Mouse (Mus musculus): Measurements from ENCODE around the gene Tmem232. TPM values are rescaled to one million over a fixed set of nuclear protein-coding genes. Genes with fewer than 3 reads are reported as not detected.
"Not testable (repeated sequence)": the region's sequence is repeated elsewhere in the genome, so short reads cannot be mapped to it uniquely, and the experiment has no call there.

The Tmem232 gene
- polyA plus RNA-seq, 1 experiment from 2014 or later: not detected

- Histone ChIP-seq H3K4me2 (peak overlapping the region; percentile 25; the same call in 1 of the 2 replicates), H3K9ac (no peak overlapping the region), H3K27me3 (ENCODE audit: insufficient read depth, low read length) (no peaks in the 10 kb centered on the region), H3K9me3 (ENCODE audit: low read depth, low read length) (no peaks in the 10 kb centered on the region), H3K4me3 (ENCODE audit: low read depth, low read length) (no peak overlapping the region), H3K4me1 (ENCODE audit: insufficient read depth) (no peaks in the 10 kb centered on the region), H3K36me3 (ENCODE audit: insufficient read depth) (no peaks in the 10 kb centered on the region), H3K27ac (ENCODE audit: low read depth) (no peak overlapping the region)
- DNase-seq: peak; percentile 86
- WGBS: 37% methylated on average over 9 of the region's 9 CpGs
- ATAC-seq (ENCODE audit: insufficient read depth): peak; percentile 42; the same call in 1 of the 2 replicates
- TF ChIP-seq CTCF (IDR thresholded peaks at IDR 0.05; ENCODE audit: low read depth): peak; percentile 68
These were observed 17.6 kb upstream of the Tmem232 start for GRCm38 (mm10) chr17:65558217-65558616.

- Histone ChIP-seq H3K9me3 (ENCODE audit: low read depth, low read length) (no peaks in the 10 kb centered on the region), H3K27me3 (ENCODE audit: insufficient read depth, low read length) (no peaks in the 10 kb centered on the region), H3K4me3 (ENCODE audit: low read depth, low read length) (no peak overlapping the region), H3K36me3 (ENCODE audit: insufficient read depth) (no peaks in the 10 kb centered on the region), H3K27ac (ENCODE audit: low read depth) (no peak overlapping the region), H3K4me2 (no peak overlapping the region), H3K9ac (no peak overlapping the region), H3K4me1 (ENCODE audit: insufficient read depth) (no peaks in the 10 kb centered on the region)
- 57% methylated on average over 6 of the region's 6 CpGs for WGBS
- no peak for ATAC-seq (ENCODE audit: insufficient read depth)
- TF ChIP-seq CTCF (IDR thresholded peaks at IDR 0.05; ENCODE audit: low read depth): no peak
- no peak for DNase-seq
These were observed 16.6 kb upstream of the Tmem232 start for GRCm38 (mm10) chr17:65557212-65557611.

GRCm38 (mm10) chr17:65556798-65557197 is 16.2 kb upstream of the Tmem232 start:
- no peak overlapping the region for H3K4me2 ChIP-seq
- no peak overlapping the region for H3K4me3 ChIP-seq (ENCODE audit: low read depth, low read length)
- no peaks in the 10 kb centered on the region for H3K9me3 ChIP-seq (ENCODE audit: low read depth, low read length)
- no peaks in the 10 kb centered on the region for H3K36me3 ChIP-seq (ENCODE audit: insufficient read depth)
- no peak for ATAC-seq (ENCODE audit: insufficient read depth)
- no peak for DNase-seq
- no peaks in the 10 kb centered on the region for H3K27me3 ChIP-seq (ENCODE audit: insufficient read depth, low read length)
- no peak for TF ChIP-seq CTCF (IDR thresholded peaks at IDR 0.05; ENCODE audit: low read depth)
- no peak overlapping the region for H3K27ac ChIP-seq (ENCODE audit: low read depth)
- no peak overlapping the region for H3K9ac ChIP-seq
- WGBS: 60% methylated on average over 10 of the region's 10 CpGs
- H3K4me1 ChIP-seq (ENCODE audit: insufficient read depth): no peaks in the 10 kb centered on the region

- Histone ChIP-seq H3K27me3 (ENCODE audit: insufficient read depth, low read length) (no peaks in the 10 kb centered on the region), H3K4me2 (no peak overlapping the region), H3K4me3 (ENCODE audit: low read depth, low read length) (no peak overlapping the region), H3K9me3 (ENCODE audit: low read depth, low read length) (no peaks in the 10 kb centered on the region), H3K4me1 (ENCODE audit: insufficient read depth) (no peaks in the 10 kb centered on the region), H3K36me3 (ENCODE audit: insufficient read depth) (no peaks in the 10 kb centered on the region), H3K9ac (no peak overlapping the region), H3K27ac (ENCODE audit: low read depth) (no peak overlapping the region)
- no peak for DNase-seq
- no peak for ATAC-seq (ENCODE audit: insufficient read depth)
- WGBS: 53% methylated on average over 12 of the region's 12 CpGs
- no peak for TF ChIP-seq CTCF (IDR thresholded peaks at IDR 0.05; ENCODE audit: low read depth)
These were observed 11.9 kb upstream of the Tmem232 start for GRCm38 (mm10) chr17:65552426-65552997.

GRCm38 (mm10) chr17:65550357-65550756 is 9.8 kb upstream of the Tmem232 start:
- Histone ChIP-seq H3K27me3 (ENCODE audit: insufficient read depth, low read length) (no peaks in the 10 kb centered on the region), H3K36me3 (ENCODE audit: insufficient read depth) (no peaks in the 10 kb centered on the region), H3K4me1 (ENCODE audit: insufficient read depth) (no peaks in the 10 kb centered on the region), H3K4me2 (no peak overlapping the region), H3K4me3 (ENCODE audit: low read depth, low read length) (no peak overlapping the region), H3K9ac (no peak overlapping the region), H3K9me3 (ENCODE audit: low read depth, low read length) (no peaks in the 10 kb centered on the region), H3K27ac (ENCODE audit: low read depth) (no peak overlapping the region)
- no peak for TF ChIP-seq CTCF (IDR thresholded peaks at IDR 0.05; ENCODE audit: low read depth)
- DNase-seq (no peak), ATAC-seq (ENCODE audit: insufficient read depth) (no peak)
- 80% methylated on average over 4 of the region's 4 CpGs for WGBS

- Histone ChIP-seq H3K36me3 (ENCODE audit: insufficient read depth) (no peaks in the 10 kb centered on the region), H3K9me3 (ENCODE audit: low read depth, low read length) (no peaks in the 10 kb centered on the region), H3K27ac (ENCODE audit: low read depth) (no peak overlapping the region), H3K27me3 (ENCODE audit: insufficient read depth, low read length) (no peaks in the 10 kb centered on the region), H3K9ac (no peak overlapping the region), H3K4me1 (ENCODE audit: insufficient read depth) (no peaks in the 10 kb centered on the region), H3K4me3 (ENCODE audit: low read depth, low read length) (no peak overlapping the region), H3K4me2 (no peak overlapping the region)
- no peak for TF ChIP-seq CTCF (IDR thresholded peaks at IDR 0.05; ENCODE audit: low read depth)
- WGBS: 41% methylated on average over 18 of the region's 18 CpGs
- DNase-seq: peak; percentile 35
- ATAC-seq (ENCODE audit: insufficient read depth): peak; percentile 41; the same call in 1 of the 2 replicates
These were observed 8.2 kb upstream of the Tmem232 start for GRCm38 (mm10) chr17:65548698-65549365.

GRCm38 (mm10) chr17:65546221-65546620 is 5.6 kb upstream of the Tmem232 start:
- H3K9me3 ChIP-seq (ENCODE audit: low read depth, low read length); H3K27me3 ChIP-seq (ENCODE audit: insufficient read depth, low read length); H3K27ac ChIP-seq (ENCODE audit: low read depth); ATAC-seq (ENCODE audit: insufficient read depth); H3K4me2 ChIP-seq; H3K9ac ChIP-seq; H3K4me1 ChIP-seq (ENCODE audit: insufficient read depth); DNase-seq; H3K36me3 ChIP-seq (ENCODE audit: insufficient read depth); H3K4me3 ChIP-seq (ENCODE audit: low read depth, low read length): not testable (repeated sequence)
- WGBS: 88% methylated on average over 4 of the region's 4 CpGs
